Mouse (Mus musculus) MN1 (cell line): ENCODE data around the gene Rap1a.

Experiments used
- DNase-seq: peaks from one replicate; pipeline ENCODE4 v3.0.0-alpha.2; 2016; ENCODE audit warnings: low spot score

Gene Rap1a

GRCm38 (mm10) chr3:105763132-105763851 is 37.8 kb downstream of the Rap1a start:
- DNase-seq: no peak

- DNase-seq: no peak
These were observed 41.1 kb downstream of the Rap1a start for GRCm38 (mm10) chr3:105760063-105760462.

GRCm38 (mm10) chr3:105758658-105759057 is 42.5 kb downstream of the Rap1a start:
- no peak for DNase-seq

GRCm38 (mm10) chr3:105758098-105758497 is 43.0 kb downstream of the Rap1a start:
- DNase-seq: no peak

- no peak for DNase-seq
These were observed 43.6 kb downstream of the Rap1a start for GRCm38 (mm10) chr3:105757323-105758083.

- DNase-seq: no peak
These were observed 44.6 kb downstream of the Rap1a start for GRCm38 (mm10) chr3:105756505-105756904.

- no peak for DNase-seq
These were observed 46.0 kb downstream of the Rap1a start for GRCm38 (mm10) chr3:105755123-105755522.

- no peak for DNase-seq
These were observed 47.0 kb downstream of the Rap1a start for GRCm38 (mm10) chr3:105754184-105754583.

- DNase-seq: no peak
These were observed 50.3 kb downstream of the Rap1a start for GRCm38 (mm10) chr3:105750810-105751209.

- no peak for DNase-seq
These were observed 54.6 kb downstream of the Rap1a start for GRCm38 (mm10) chr3:105746542-105746941.

GRCm38 (mm10) chr3:105737666-105738065 is 63.5 kb downstream of the Rap1a start:
- no peak for DNase-seq

GRCm38 (mm10) chr3:105737070-105737469 is 64.1 kb downstream of the Rap1a start:
- DNase-seq: no peak

- no peak for DNase-seq
These were observed 65.0 kb downstream of the Rap1a start for GRCm38 (mm10) chr3:105736148-105736547.

- DNase-seq: no peak
These were observed 65.9 kb downstream of the Rap1a start for GRCm38 (mm10) chr3:105735285-105735684.

GRCm38 (mm10) chr3:105733538-105733937 is 67.6 kb downstream of the Rap1a start:
- no peak for DNase-seq

GRCm38 (mm10) chr3:105732360-105732759 is 68.8 kb downstream of the Rap1a start:
- DNase-seq: no peak

- peak; percentile 67 for DNase-seq
These were observed 75.1 kb downstream of the Rap1a start for GRCm38 (mm10) chr3:105726037-105726436.

- no peak for DNase-seq
These were observed 78.6 kb downstream of the Rap1a start for GRCm38 (mm10) chr3:105722510-105722909.

- no peak for DNase-seq
These were observed 79.4 kb downstream of the Rap1a start for GRCm38 (mm10) chr3:105721681-105722201.

GRCm38 (mm10) chr3:105720514-105720913 is 80.6 kb downstream of the Rap1a start:
- no peak for DNase-seq

GRCm38 (mm10) chr3:105719979-105720378 is 81.2 kb downstream of the Rap1a start:
- DNase-seq: no peak

GRCm38 (mm10) chr3:105718746-105719145 is 82.4 kb downstream of the Rap1a start:
- no peak for DNase-seq

- DNase-seq: no peak
These were observed 83.1 kb downstream of the Rap1a start for GRCm38 (mm10) chr3:105717856-105718555.
